Comparison of ENCODE assay signal across 11 mouse cellular contexts in the genomic region with DNA sequence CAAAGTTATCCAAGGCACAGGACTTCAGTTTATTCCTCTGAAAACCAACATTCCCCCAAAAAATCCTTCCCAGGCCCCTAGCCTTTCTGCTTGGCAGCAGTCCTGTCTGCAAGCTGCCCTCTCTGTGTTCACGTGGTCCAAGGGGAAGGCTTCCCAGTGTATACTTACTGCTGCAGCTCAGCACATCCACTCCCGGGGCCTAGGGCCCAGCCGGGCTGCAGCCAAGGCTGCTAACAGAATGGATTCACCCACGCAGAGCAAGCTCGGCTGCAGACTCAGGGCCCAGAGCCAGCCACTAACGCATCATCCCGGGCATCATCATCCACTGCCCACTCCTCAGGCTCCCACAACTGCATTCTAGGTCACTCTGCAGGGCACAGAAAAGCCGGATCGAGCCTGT. TPM values are rescaled to one million over a fixed set of nuclear protein-coding genes. Genes with fewer than 3 reads are reported as not detected.
DNase-seq lines count a peak whose midpoint lies in the region; ATAC-seq and TF ChIP-seq lines count a peak whose summit lies in the region.
"Had no signal": no experiment of that assay in that cellular context is flagged by ENCODE, and none has a peak within 500 bp of the region (broad histone marks: within the 10 kb centered on the region; RNA-seq: fewer than 3 reads in every experiment).

No protein-coding gene starts in this region.

- H3K9me3 ChIP-seq in forebrain, postnatal 0 days (ENCODE audit: low read length) = no peaks in the 10 kb centered on the region
- H3K9me3 ChIP-seq in forebrain, embryonic 13.5 days (replicated peaks) = no peaks in the 10 kb centered on the region
- no peaks in the 10 kb centered on the region for H3K9me3 ChIP-seq in heart, embryonic 15.5 days (replicated peaks)
- no peaks in the 10 kb centered on the region for H3K9me3 ChIP-seq in limb, embryonic 13.5 days
- H3K9me3 ChIP-seq: lung, embryonic 15.5 days had no signal

- no peak for DNase-seq in forebrain, postnatal 0 days
- peak; percentile 49 for DNase-seq in Muller cell, postnatal 12 days (ENCODE audit: inconsistent ontology term)
- no peak for DNase-seq in thymus, postnatal 0 days (ENCODE audit: low spot score)
- DNase-seq in kidney, postnatal 4 days = no peak
- DNase-seq in urinary bladder, adult 2 months (ENCODE audit: low spot score) = no peak
- DNase-seq: B cell, adult 2 months had no signal

- H3K9ac ChIP-seq in forebrain, postnatal 0 days = no peak overlapping the region
- no peak overlapping the region for H3K9ac ChIP-seq in forebrain, embryonic 13.5 days
- no peak overlapping the region for H3K9ac ChIP-seq in heart, embryonic 15.5 days
- H3K9ac ChIP-seq in limb, embryonic 13.5 days = 0 out of 2 replicates have a peak overlapping the region, but pooled peaks have one; percentile 26
- H3K9ac ChIP-seq: lung, embryonic 15.5 days had no signal

- no peak overlapping the region for H3K4me3 ChIP-seq in forebrain, postnatal 0 days (ENCODE audit: low read depth, low read length)
- H3K4me3 ChIP-seq in forebrain, embryonic 13.5 days = no peak overlapping the region
- H3K4me3 ChIP-seq in heart, embryonic 15.5 days = no peak overlapping the region
- no peak overlapping the region for H3K4me3 ChIP-seq in limb, embryonic 13.5 days
- H3K4me3 ChIP-seq: lung, embryonic 15.5 days had no signal

- no peak for TF ChIP-seq CTCF in forebrain, postnatal 0 days (IDR thresholded peaks at IDR 0.05; ENCODE audit: low read depth)

- no peaks in the 10 kb centered on the region for H3K36me3 ChIP-seq in forebrain, postnatal 0 days (ENCODE audit: insufficient read depth)
- no peaks in the 10 kb centered on the region for H3K36me3 ChIP-seq in forebrain, embryonic 13.5 days (ENCODE audit: poor library complexity, severe bottlenecking)
- H3K36me3 ChIP-seq in heart, embryonic 15.5 days = no peaks in the 10 kb centered on the region
- H3K36me3 ChIP-seq in limb, embryonic 13.5 days = no peaks in the 10 kb centered on the region; the same call in 1 of the 2 replicates
- H3K36me3 ChIP-seq: lung, embryonic 15.5 days had no signal

- no peaks in the 10 kb centered on the region for H3K4me1 ChIP-seq in forebrain, postnatal 0 days (ENCODE audit: insufficient read depth)
- peaks cover 32% of the 10 kb centered on the region for H3K4me1 ChIP-seq in forebrain, embryonic 13.5 days
- H3K4me1 ChIP-seq in heart, embryonic 15.5 days (replicated peaks) = peaks cover 9% of the 10 kb centered on the region
- peaks cover 75% of the 10 kb centered on the region for H3K4me1 ChIP-seq in limb, embryonic 13.5 days
- H3K4me1 ChIP-seq: lung, embryonic 15.5 days had no signal

- WGBS in forebrain, postnatal 0 days = 52% methylated on average over 9 of the region's 9 CpGs
- 68% methylated on average over 9 of the region's 9 CpGs for WGBS in forebrain, embryonic 13.5 days
- WGBS in heart, embryonic 15.5 days = 57% methylated on average over 9 of the region's 9 CpGs
- WGBS in limb, embryonic 13.5 days = 64% methylated on average over 9 of the region's 9 CpGs

- ATAC-seq in forebrain, postnatal 0 days = peak; percentile 53; the same call in 1 of the 2 replicates
- no peak for ATAC-seq in forebrain, embryonic 13.5 days
- peak; percentile 37; the same call in 1 of the 2 replicates for ATAC-seq in heart, embryonic 15.5 days (replicated peaks; ENCODE audit: insufficient number of reproducible peaks, insufficient read depth, low FRiP score, low read depth)
- no peak for ATAC-seq in limb, embryonic 13.5 days (ENCODE audit: low FRiP score, low read depth)

- H3K27ac ChIP-seq in forebrain, postnatal 0 days (ENCODE audit: low read depth, low read length) = no peak overlapping the region
- no peak overlapping the region for H3K27ac ChIP-seq in forebrain, embryonic 13.5 days
- no peak overlapping the region for H3K27ac ChIP-seq in heart, embryonic 15.5 days
- H3K27ac ChIP-seq in limb, embryonic 13.5 days = no peak overlapping the region; the same call in 1 of the 2 replicates
- H3K27ac ChIP-seq: lung, embryonic 15.5 days had no signal

- peaks cover 48% of the 10 kb centered on the region for H3K27me3 ChIP-seq in forebrain, postnatal 0 days (ENCODE audit: insufficient read depth, low read length)
- H3K27me3 ChIP-seq in forebrain, embryonic 13.5 days = peaks cover 78% of the 10 kb centered on the region
- H3K27me3 ChIP-seq in heart, embryonic 15.5 days = peaks cover 33% of the 10 kb centered on the region
- peaks cover 9% of the 10 kb centered on the region for H3K27me3 ChIP-seq in limb, embryonic 13.5 days

- H3K4me2 ChIP-seq in forebrain, postnatal 0 days (ENCODE audit: low read depth) = no peak overlapping the region
- H3K4me2 ChIP-seq in forebrain, embryonic 13.5 days = no peak overlapping the region
- no peak overlapping the region for H3K4me2 ChIP-seq in heart, embryonic 15.5 days
- peak overlapping the region; percentile 14; the same call in 1 of the 2 replicates for H3K4me2 ChIP-seq in limb, embryonic 13.5 days (replicated peaks)
- H3K4me2 ChIP-seq: lung, embryonic 15.5 days had no signal

RNA-seq across cellular contexts. Expression of a gene that starts 46.8 kb away (rescaled TPM):
- total RNA-seq in forebrain, postnatal 0 days (2014; rRNA removed) = 5.8 and 14.0 TPM in 2 replicates
- 0.39 and 0.67 TPM in 2 replicates for polyA plus RNA-seq in forebrain, postnatal 0 days (2015; fragmentation: Nextera tagmentation; extraction: Ambion mirVana)
- polyA plus RNA-seq in forebrain, embryonic 13.5 days (2015; fragmentation: Nextera tagmentation; extraction: Ambion mirVana) = 1.1 and 2.0 TPM in 2 replicates
- polyA plus RNA-seq in heart, embryonic 15.5 days (2015; fragmentation: Nextera tagmentation; extraction: Ambion mirVana) = 1.2 and 1.3 TPM in 2 replicates
- 13.4 and 16.9 TPM in 2 replicates for polyA plus RNA-seq in limb, embryonic 13.5 days (2015; fragmentation: Nextera tagmentation; extraction: Ambion mirVana)
- 0.30 and 0.39 TPM in 2 replicates for polyA plus RNA-seq in thymus, postnatal 0 days (2015; fragmentation: Nextera tagmentation; extraction: Ambion mirVana)
- polyA plus RNA-seq in urinary bladder, adult 2 months (2012; rRNA removed) = 1.1 and 1.2 TPM in 2 replicates
- total RNA-seq: neutrophil, adult 5-6 weeks had no signal

Comparison
In these comparisons a context has a peak if more than half of its experiments do, and no peak if none do; other contexts are left out.
1. ATAC-seq: peak in forebrain, postnatal 0 days (single experiment) and heart, embryonic 15.5 days (single experiment); none in forebrain, embryonic 13.5 days (single experiment) and limb, embryonic 13.5 days (single experiment).